Mouse (Mus musculus): ENCODE data around the gene Lyl1.

- TF ChIP-seq CTCF (conservative IDR thresholded peaks at IDR 0.05; ENCODE audit: low read length) = no peak
- no peak for TF ChIP-seq NANOG (IDR thresholded peaks at IDR 0.05; ENCODE audit: borderline replicate concordance, low read length)
- TF ChIP-seq POU5F1 (IDR thresholded peaks at IDR 0.05; ENCODE audit: borderline replicate concordance, low read length) = no peak
These were observed 10.9 kb downstream of the Lyl1 start for GRCm38 (mm10) chr8:84711933-84712758.

Measured in E14TG2a.4 (cell line).